Mouse (Mus musculus): ENCODE data around the gene Ephx3.

GRCm38 (mm10) chr17:32220873-32221272 lies 31.5 kb upstream of the Ephx3 start:
- TF ChIP-seq CTCF (IDR thresholded peaks at IDR 0.05; ENCODE audit: extremely low read depth, insufficient read depth, insufficient read length, insufficient replicate concordance), result no peak
- no peak for TF ChIP-seq POLR2A (IDR thresholded peaks at IDR 0.05; ENCODE audit: low read depth, low read length)
